Mouse (Mus musculus): ENCODE data around the gene Cenpt.

Gene Cenpt

DNA sequence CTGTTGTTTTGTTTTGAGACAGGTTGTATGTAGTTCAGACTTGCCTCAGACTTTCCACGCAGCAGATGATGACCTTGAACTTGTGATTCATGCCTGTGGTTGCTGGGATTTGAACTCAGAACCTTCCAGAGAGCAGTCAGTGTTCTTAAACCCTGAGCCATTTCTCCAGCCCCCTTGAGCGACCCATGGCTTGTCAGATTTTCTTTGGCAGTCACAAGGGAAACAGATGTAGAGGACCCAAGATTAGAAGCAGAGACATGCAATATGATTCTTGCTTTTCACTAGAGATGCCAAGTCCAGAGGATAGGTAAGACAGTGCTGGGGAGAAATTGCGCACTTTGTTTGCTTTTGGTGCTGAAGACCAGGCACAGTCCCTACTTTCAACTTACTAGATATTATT, at the start of gene Cenpt:
TSS of gene Cenpt (minus strand) at position 101 of the 400 bp plus-strand sequence.
- no peak for DNase-seq (ENCODE audit: low spot score)

DNA sequence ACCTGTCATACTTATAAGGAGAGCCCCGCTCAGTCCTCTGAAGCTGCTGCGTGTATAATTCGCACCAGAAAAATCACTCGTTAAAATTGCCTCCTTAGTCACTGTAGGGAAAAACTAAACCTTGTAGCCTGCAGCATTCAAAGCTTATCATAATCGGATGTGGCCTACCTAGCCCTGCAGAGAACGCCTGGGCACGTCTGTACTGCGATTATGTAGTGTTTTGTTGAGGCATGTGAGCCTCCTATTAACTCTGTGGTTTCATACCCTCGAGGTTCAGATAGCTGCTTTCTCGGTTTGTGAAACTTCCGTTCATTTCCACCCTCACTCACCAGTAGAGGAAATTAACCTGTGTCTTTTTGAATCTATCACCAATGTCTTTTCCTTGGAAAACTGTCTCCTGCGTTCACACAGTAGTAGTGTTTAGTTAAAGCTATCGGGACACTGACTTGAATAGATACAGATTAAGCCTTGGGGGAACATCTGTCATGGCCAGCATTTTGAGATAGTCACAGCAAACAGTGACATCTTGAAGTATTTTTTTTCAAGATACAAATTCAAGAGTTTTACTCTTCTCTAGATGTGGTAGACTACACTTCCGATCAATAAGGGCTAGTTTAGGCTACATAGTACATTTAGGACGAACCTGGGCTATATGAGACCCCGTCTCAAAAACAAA, 48.0 kb upstream of the Cenpt start:
- DNase-seq (ENCODE audit: low spot score), result no peak

DNA sequence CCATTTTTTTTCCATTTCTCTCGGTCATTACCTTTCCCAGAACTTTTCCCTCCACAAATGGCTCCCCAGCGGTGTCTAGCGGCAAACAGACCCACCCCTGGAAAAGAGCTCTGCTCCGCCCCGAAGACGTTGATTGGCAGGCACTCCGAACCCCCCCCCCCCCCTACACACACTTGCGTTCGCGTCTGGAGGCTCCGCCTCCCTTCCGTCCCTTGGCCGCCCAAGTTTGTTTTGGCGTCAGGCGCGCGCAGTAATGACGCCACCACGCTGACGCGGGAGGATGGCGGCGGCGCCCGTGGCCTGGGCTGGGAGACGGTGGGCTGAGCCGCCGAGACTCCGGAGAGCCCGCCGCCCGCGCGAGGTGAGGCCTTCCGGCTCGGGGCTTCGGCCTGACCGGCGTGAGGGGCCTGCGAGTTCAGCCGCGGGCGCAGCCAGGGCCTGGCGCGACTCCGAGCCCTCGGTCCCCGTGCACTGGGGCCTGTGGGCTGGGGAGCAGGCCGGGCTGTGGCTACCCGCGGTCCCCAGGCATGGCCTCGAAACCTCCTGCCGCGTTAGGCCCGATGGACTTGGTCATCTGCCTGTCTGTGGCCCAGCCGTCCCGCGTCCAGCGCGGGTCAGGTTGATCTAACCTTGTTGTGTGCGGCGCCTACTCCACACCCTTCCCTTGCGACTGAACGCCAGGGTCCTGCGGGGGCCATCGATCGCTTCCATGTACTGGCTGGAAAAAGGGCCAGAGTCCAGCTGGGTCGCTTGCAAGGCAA, 47.3 kb upstream of the Cenpt start, which contains the start of gene Pskh1:
TSS of gene Pskh1 (plus strand) at position 262 of the 761 bp plus-strand sequence.
- peak; percentile 85 for DNase-seq (ENCODE audit: low spot score)

DNA sequence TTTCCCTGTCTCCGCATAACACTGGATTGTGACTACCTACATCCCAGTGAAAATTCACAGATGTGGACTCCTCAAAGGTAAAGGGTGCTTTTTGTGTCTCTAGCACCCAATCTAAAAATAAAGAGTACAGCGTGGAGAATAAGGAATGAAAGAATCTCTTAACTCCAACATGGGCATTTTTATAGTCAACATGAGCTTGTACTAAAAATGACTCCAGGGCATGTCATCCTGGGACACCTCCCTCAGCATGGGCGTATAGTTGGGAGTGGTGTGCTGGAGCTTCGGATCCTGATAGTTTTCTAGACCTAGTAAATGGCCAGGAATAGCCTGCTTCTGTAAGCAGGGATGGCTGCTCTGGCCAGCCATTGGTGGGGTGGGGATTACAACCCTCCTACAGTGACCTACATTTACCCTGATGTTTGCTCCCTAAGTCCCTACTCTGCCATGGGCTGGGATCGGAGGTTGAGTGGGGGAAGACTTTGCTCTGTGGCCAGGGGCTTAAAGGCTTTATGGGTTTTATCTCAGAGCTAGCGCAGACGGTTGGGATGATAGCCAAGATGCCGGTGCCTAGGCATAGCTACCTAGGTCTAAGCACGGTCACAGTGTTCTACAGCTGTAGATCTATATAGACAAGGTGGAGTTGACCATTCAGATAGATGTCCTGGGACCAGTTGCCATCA, 44.9 kb upstream of the Cenpt start:
- no peak for DNase-seq (ENCODE audit: low spot score)

DNA sequence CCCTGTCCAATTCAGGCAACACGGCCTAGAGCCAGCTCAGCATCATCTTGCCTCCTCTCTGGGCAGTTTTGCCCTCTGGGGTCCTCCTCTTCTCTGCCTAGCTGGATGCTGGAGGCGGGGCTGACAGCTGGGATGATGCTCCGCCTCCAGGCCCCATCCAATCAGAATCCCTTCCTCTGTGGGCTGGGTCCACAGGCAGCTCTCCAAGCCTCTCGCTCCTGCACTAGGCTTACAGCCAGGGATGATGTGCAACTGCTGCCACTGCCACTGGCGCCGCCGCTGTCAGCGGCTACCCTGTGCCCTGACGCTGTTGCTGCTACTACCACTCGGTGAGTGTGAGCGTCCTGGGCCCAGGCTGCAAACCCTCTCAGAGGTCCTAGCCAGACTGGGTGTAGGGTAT, 40.3 kb upstream of the Cenpt start, which contains the start of gene Nrn1l:
TSS of gene Nrn1l (plus strand) at position 229 of the 400 bp plus-strand sequence.
- DNase-seq (ENCODE audit: low spot score), result peak; percentile 39

DNA sequence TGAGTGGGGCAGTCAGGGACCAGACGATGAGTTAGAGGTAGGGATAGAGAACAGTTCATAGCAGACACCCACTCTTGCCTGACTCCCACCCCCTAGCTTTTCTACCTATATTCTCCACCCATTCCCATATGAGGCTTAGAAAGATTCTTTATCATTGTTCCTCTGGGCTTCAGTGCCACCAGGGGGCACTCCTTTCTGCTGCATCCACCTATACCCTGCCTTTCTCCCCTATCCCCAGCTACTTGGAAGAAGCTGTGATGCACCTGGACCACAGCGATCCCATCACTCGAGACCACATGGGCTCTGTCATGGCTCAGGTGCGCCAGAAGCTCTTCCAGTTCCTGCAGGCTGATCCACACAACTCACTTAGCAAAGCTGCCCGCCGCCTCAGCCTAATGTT, 39.4 kb upstream of the Cenpt start:
- DNase-seq (ENCODE audit: low spot score), result no peak

DNA sequence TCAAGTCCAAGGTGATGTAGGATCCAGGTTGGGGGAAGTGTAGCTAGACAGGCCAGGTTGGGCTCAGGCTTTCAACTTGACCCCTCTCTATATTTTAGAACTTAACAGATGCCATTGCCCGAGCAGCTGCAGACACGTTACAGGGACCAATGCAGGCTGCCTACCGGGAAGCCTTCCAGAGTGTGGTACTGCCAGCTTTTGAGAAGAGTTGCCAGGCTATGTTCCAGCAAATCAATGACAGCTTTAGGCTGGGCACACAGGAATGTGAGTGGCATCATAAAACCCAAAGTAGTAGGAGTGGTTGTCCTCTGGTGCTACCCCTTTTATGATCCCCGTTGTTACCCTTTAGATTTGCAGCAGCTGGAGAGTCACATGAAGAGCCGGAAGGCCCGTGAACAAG, 37.8 kb upstream of the Cenpt start:
- no peak for DNase-seq (ENCODE audit: low spot score)

DNA sequence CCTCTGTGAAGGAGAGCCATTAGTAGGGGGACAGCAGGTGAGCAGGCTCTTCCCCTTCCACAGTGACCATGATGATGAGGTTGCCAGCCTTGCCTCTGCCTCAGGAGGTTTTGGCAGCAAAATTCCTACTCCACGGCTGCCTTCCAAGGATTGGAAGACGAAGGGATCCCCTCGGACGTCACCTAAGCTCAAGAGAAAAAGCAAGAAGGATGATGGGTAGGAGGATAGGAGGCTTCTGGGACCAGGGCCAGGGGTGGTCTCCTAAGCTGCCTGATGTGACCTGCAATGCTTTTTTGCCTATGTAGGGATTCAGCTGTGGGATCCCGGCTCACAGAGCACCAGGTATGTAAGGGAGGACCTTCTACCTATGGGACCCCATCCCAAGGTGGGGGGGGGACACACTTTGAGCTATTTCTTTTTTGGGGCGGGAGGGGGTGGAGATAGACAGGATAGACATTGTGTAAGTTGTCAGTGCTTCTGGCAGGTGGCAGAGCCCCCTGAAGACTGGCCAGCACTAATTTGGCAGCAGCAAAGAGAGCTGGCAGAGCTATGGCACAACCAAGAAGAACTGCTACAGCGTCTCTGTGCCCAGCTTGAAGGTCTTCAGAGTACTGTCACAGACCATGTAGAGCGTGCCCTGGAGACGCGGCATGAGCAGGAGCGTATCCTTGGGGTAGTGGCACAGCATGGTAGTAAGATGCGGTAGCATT, 36.8 kb upstream of the Cenpt start:
- no peak for DNase-seq (ENCODE audit: low spot score)

DNA sequence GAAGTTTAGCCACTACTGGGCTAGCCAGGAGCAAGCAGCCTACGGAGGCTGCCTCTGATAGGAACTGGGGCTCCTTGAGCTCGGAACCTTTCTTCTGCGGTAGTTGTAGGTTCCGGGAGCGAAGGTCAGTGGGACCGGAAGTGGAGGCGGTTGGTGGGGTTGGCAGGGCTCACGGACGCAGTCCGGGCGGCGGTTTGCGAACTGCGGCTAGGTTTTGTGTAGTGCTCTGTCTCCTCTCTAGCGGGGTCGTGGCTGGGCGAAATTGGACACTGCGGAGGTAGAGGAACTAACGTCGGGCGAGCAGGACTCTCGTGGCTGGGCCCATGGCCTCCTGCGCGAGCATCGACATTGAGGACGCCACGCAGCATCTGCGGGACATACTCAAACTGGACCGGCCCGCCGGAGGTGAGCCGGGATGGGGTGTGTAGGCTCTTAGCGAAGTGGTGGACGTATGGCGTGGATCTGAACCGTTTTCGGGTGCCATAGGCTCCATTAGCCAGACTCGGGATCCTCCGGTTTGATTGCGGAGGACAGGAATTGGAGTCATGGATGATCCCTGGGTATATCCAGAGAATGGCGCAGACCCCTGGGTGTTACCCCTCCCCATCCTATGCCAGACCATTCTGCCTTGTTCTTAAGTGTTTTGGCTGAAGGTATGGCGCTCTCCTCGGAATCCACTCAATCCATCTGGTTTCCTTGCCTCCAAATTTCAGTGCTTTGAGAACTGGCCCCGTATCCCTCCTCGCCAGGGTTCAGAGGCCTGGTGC, 27.9 kb upstream of the Cenpt start, which contains the start of gene Edc4:
TSS of gene Edc4 (plus strand) at position 128 of the 767 bp plus-strand sequence.
- peak; percentile 58 for DNase-seq (ENCODE audit: low spot score)

DNA sequence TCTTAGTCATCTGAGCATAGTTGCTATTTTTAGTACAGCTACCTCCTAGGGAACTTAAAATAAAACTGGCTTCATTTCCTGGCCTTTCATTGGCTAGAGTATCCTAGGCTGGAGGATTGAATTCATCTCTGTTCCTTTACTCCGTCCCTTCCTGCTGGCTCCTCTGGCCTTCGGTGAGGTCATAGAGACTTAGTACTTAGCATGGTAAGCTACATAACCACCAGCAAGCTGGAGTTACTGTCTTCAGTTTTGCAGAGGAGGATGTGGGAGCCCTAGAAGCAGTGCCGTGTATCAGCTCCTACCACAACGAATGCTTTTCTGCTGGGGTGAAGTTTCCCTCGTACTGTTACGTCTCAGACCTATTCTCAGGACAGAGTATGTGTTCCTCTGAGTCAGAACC, 21.2 kb upstream of the Cenpt start:
- DNase-seq (ENCODE audit: low spot score), result no peak

DNA sequence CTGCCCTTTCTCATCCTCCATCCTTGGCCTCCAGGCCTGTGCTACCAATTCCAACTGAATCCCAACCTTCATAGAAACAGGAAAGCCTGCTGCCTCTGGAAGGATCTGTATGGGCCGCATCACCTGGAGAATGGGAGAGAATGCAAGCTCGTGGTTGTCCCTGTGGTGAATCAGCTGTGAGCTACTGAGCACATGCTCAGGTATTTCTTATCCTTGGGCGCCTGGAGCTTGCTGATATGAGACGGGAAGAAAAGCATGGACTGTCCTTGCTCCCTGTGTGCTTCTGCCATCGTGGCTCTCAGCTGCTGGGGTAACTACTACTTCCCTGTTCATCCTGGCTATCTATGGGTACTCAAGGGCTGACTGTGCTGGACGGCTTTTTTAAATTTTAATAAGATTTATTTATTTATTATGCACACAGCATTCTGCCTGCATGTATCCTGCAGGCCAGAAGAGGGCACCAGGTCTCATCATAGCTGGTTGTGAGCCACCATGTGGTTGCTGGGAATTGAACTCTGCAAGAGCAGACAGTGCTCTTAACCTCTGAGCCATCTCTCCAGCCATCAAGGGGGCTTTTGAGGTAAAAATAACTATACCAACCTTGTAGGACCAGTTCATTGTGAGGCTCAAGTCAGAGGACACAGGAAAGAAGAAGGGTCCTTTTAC, 13.4 kb upstream of the Cenpt start:
- no peak for DNase-seq (ENCODE audit: low spot score)

DNA sequence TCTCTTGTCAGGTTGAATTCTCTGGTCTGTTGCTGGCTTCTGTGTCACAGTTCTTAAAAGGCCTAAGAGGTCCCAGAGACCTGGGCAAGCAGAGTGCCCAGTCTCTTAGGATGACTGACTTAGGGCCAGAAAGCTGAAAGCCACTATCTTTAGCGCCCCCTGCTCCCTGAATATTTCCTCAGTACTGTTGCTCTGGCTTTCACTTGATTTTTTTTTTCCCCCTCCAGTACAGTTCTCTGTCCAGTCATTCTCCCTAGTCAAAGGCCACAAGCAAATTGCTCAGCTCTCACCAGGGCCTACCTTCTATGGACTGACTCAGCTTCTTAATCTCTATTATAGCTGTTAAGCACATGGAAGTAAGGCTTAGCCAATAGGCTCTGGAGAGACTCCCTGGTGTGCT, 8.9 kb upstream of the Cenpt start:
- DNase-seq (ENCODE audit: low spot score), result no peak

DNA sequence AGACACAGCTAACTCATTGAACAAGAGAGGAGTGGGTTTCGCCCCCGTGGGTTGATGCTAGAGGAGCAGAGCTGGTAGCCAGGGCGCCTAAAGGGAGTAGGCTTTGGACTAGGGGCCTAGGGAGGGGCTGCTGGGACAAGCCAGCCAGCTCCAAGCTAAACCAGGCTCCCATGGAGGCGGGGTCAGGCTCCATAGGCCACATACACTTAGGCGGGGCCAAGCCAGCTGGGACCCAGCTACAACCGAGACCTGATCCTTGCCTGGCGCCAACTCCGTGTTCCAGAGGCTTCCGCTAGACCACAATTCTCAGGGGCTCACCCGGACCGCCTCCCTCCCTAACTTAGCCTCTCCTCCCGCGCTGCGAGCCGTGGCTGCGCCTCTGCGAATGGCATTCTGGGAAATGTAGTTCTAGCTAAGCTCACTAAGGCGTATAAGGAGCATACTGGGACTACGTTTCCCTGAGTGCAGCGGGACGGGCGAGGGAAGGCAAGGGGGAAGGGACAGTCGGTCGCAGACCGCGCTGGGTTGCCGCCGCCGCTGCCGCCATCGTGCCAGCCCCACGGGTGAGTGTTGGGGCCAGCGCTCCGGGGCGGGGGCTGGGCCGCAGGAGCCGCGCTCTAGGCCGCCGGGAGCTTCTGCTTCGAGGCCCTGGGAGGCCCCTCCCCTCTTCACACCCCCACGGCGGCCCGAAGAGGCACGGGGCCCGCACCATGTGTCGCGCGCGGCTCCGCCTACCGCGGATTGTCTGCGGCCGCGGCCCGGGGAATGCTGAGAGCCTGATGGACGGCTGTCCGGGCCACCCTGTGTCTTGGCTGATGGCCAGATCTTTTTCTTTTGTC, 7.3 kb upstream of the Cenpt start, which contains the start of gene Nutf2:
TSS of gene Nutf2 (plus strand) at position 438 of the 839 bp plus-strand sequence.
- DNase-seq (ENCODE audit: low spot score), result peak; percentile 99

DNA sequence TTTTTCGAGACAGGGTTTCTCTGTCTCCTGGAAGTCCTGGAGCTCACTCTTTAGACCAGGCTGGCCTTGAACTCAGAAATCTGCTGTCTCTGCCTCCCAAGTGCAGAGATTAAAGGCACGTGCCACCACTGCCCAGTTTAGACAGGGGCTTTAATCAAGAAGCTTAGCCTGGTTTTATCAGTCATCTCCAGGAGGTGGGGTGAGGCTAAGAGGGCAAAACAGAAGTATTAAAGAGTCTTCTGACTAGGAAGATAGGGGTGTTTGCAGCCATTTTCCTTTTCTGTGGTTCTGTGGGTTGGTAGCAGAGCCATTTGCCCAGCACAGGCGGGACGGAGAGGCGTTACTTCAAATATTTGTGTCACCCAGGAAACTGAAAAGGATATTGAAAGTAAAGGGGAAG, 6.2 kb upstream of the Cenpt start:
- no peak for DNase-seq (ENCODE audit: low spot score)

DNA sequence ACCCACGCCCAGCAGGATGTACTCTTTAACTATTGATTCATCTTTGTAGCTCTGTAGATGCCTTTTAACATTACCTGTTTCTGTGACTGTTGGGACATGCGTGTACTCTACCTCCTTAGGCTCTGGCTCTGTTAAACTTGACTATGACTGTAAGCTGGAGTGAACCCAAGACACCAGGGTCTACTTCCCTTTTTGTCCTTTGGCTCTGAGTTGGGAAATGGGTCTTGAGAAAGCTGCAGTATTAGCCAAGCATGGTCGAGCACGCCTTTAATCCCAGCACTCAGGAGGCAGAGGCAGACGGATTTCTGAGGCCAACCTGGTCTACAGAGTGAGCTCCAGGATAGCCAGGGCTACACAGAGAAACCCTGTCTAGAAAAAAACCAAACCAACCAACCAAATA, 5.4 kb upstream of the Cenpt start:
- no peak for DNase-seq (ENCODE audit: low spot score)

DNA sequence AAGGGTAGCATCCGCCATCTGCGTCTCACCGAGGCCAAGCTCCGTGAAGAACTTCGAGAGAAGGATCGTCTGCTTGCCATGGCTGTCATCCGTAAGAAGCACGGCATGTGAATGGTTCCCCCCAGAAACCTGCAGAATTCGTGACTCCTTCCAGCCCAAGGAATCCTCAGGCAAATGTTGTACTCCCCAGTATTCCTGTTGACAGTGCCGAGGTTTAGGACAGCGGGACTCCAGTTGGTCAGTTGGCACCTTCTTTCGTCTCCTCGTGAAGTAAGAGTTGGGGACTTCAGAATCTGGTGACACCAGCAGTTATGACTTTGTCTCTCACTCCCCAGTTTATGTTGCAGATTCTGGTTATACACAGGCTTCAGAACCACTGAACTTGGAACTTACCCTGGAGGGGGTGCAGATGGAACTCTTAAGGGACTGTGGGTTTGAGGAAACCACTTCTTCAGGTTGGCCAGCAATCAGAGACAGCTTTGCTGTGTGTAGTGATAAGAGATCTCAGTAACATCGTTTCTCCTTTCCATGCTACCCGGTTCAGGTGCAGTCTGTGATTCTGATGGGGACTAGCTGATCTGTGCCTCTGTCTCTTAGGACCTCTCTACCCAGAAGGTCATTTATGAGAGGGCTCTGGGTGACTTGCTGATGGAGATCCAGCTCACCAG, 3.2 kb upstream of the Cenpt start:
- DNase-seq (ENCODE audit: low spot score), result no peak

DNA sequence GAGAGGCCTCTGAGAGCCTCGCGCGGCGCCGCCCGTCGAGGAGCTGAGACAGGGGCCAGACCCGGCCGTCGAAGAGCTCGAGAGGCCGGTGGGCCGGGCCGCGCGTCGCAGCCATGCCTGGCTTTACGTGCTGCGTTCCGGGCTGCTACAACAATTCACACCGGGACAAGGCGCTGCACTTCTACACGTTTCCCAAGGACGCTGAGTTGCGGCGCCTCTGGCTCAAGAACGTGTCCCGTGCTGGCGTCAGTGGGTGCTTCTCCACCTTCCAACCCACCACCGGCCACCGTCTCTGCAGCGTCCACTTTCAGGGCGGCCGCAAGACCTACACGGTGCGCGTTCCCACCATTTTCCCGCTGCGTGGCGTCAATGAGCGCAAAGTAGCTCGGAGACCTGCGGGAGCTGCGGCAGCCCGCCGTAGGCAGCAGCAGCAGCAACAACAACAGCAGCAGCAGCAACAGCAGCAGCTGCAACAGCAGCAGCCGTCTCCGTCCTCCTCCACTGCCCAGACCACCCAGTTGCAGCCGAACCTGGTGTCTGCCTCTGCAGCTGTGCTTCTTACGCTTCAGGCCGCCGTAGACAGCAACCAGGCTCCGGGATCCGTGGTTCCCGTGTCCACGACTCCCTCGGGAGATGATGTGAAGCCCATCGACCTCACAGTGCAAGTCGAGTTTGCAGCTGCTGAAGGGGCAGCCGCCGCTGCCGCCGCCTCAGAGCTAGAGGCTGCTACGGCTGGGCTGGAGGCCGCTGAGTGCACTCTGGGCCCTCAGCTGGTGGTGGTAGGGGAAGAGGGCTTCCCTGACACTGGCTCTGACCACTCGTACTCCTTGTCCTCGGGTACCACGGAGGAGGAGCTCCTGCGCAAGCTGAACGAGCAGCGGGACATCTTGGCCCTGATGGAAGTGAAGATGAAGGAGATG, 2.4 kb upstream of the Cenpt start:
- peak; percentile 32 for DNase-seq (ENCODE audit: low spot score)

DNA sequence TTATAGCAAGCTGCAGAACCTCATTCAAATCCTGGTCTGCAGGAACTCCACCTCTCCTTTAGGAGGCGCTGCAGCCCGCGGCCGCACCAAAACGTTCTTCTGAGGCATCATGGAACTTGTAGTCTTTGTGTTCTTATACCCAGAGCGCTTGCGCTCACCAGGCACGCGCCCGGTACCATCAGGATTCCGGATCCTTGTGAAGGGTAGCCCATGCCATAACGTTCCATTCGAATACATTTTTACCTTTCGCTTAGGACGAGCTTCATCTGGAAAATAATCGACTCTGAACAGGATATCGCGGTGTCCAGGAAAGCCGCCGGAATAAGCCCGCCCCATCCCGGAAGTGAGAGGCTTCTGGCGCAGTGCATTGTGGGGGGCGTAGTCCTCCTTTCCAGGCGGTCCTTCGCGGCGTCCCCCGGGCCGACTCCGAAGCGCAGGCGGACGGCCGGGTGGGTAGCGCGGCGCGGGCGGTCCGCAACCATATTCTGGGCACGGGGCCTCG, 1.7 kb upstream of the Cenpt start, which contains the start of gene Thap11:
TSS of gene Thap11 (plus strand) at position 418 of the 502 bp plus-strand sequence.
- peak; percentile 83 for DNase-seq (ENCODE audit: low spot score)

Measured in ovary, adult 18-20 months (tissue).